Mouse (Mus musculus) telencephalon, adult 2 months (tissue): ENCODE data around the gene Acoxl.

Source experiments
- DNase-seq: peaks from one replicate; pipeline ENCODE4 v3.0.0-alpha.2; 2011; ENCODE audit warnings: low read depth, low spot score

The Acoxl gene

GRCm38 (mm10) chr2:127937079-127937478 is 98.4 kb downstream of the Acoxl start:
- DNase-seq, result no peak

GRCm38 (mm10) chr2:127939206-127939605 is 100.5 kb downstream of the Acoxl start:
- DNase-seq, result no peak

- DNase-seq, result no peak
Measured at GRCm38 (mm10) chr2:127960579-127960978, 121.9 kb downstream of the Acoxl start.

GRCm38 (mm10) chr2:127961154-127961553 is 122.5 kb downstream of the Acoxl start:
- DNase-seq, result peak; percentile 13

- peak; percentile 55 for DNase-seq
Measured at GRCm38 (mm10) chr2:127961802-127962433, 123.2 kb downstream of the Acoxl start.

GRCm38 (mm10) chr2:127968944-127969343 is 130.3 kb downstream of the Acoxl start:
- DNase-seq, result no peak

- no peak for DNase-seq
Measured at GRCm38 (mm10) chr2:127976276-127976675, 137.6 kb downstream of the Acoxl start.

- DNase-seq, result no peak
Measured at GRCm38 (mm10) chr2:127978601-127979230, 140.0 kb downstream of the Acoxl start.

- DNase-seq, result no peak
Measured at GRCm38 (mm10) chr2:127982610-127983009, 143.9 kb downstream of the Acoxl start.

- DNase-seq, result no peak
Measured at GRCm38 (mm10) chr2:127983301-127983700, 144.6 kb downstream of the Acoxl start.

- no peak for DNase-seq
Measured at GRCm38 (mm10) chr2:127983981-127984380, 145.3 kb downstream of the Acoxl start.

- DNase-seq, result no peak
Measured at GRCm38 (mm10) chr2:127987706-127988105, 149.0 kb downstream of the Acoxl start.

GRCm38 (mm10) chr2:127990856-127991479 is 152.3 kb downstream of the Acoxl start:
- peak; percentile 6 for DNase-seq

GRCm38 (mm10) chr2:127991656-127992055 is 153.0 kb downstream of the Acoxl start:
- DNase-seq, result no peak

GRCm38 (mm10) chr2:128008662-128009423 is 170.2 kb downstream of the Acoxl start:
- no peak for DNase-seq

- no peak for DNase-seq
Measured at GRCm38 (mm10) chr2:128014613-128015012, 175.9 kb downstream of the Acoxl start.

- no peak for DNase-seq
Measured at GRCm38 (mm10) chr2:128015602-128016001, 176.9 kb downstream of the Acoxl start.

GRCm38 (mm10) chr2:128020039-128020907 is 181.6 kb downstream of the Acoxl start:
- no peak for DNase-seq

- DNase-seq, result no peak
Measured at GRCm38 (mm10) chr2:128020908-128021193, 182.2 kb downstream of the Acoxl start.

GRCm38 (mm10) chr2:128023855-128024254 is 185.2 kb downstream of the Acoxl start:
- DNase-seq, result no peak

GRCm38 (mm10) chr2:128027696-128028095 is 189.0 kb downstream of the Acoxl start:
- DNase-seq, result no peak
